Mouse (Mus musculus): ENCODE results near the gene Gm9611. TPM values are rescaled to one million over a fixed set of nuclear protein-coding genes. Genes with fewer than 3 reads are reported as not detected.
"Not testable (repeated sequence)": the region's sequence is repeated elsewhere in the genome, so short reads cannot be mapped to it uniquely, and the experiment has no call there.

Gm9611 gene
- not detected in 2 replicates for polyA plus RNA-seq (2016; fragmentation: Nextera tagmentation; extraction: Ambion mirVana)

GRCm38 (mm10) chr14:42297258-42297657 lies at the start of gene Gm9611:
TSS of gene Gm9611 (minus strand) at chr14:42297358.
- 100% methylated on average over 1 of the region's 3 CpGs for WGBS
- H3K4me1 ChIP-seq (replicated peaks); H3K27ac ChIP-seq; H3K4me3 ChIP-seq; H3K27me3 ChIP-seq (ENCODE audit: insufficient read depth, poor library complexity, severe bottlenecking); H3K36me3 ChIP-seq; H3K9me3 ChIP-seq; DNase-seq (ENCODE audit: low spot score): not testable (repeated sequence)

GRCm38 (mm10) chr14:42309910-42310309 lies 12.8 kb upstream of the Gm9611 start, which contains the start of gene Gm7995:
TSS of gene Gm7995 (plus strand) at chr14:42310210.
- whole genome bisulfite sequencing = no CpG with 5 or more reads among the region's 1 CpGs

GRCm38 (mm10) chr14:42259948-42260347 lies 37.2 kb downstream of the Gm9611 start, which contains the start of gene Gm17026:
TSS of gene Gm17026 (minus strand) at chr14:42260048.
- not testable (repeated sequence) for H3K36me3 ChIP-seq; H3K4me3 ChIP-seq; H3K27ac ChIP-seq; H3K27me3 ChIP-seq (ENCODE audit: insufficient read depth, poor library complexity, severe bottlenecking); DNase-seq (ENCODE audit: low spot score); H3K4me1 ChIP-seq (replicated peaks); H3K9me3 ChIP-seq
- WGBS = 89% methylated on average over 1 of the region's 3 CpGs

More at GRCm38 (mm10) chr14:42309910-42310309, 12.8 kb upstream of the Gm9611 start, which contains the start of gene Gm7995:
- H3K9me3 ChIP-seq; H3K4me1 ChIP-seq (replicated peaks); H3K27ac ChIP-seq; H3K4me3 ChIP-seq; DNase-seq (ENCODE audit: low spot score); H3K27me3 ChIP-seq (ENCODE audit: insufficient read depth, poor library complexity, severe bottlenecking); H3K36me3 ChIP-seq: not testable (repeated sequence)

Other genes starting within 250 kb of the Gm9611 start
- not detected in 2 replicates for gene Gm7951, start 180.0 kb downstream of the Gm9611 start, polyA plus RNA-seq (2016; fragmentation: Nextera tagmentation; extraction: Ambion mirVana)
- gene Gm17027, start 134.7 kb downstream of the Gm9611 start, polyA plus RNA-seq (2016; fragmentation: Nextera tagmentation; extraction: Ambion mirVana) = not detected in 2 replicates
- gene Gm3573, start 106.6 kb downstream of the Gm9611 start, polyA plus RNA-seq (2016; fragmentation: Nextera tagmentation; extraction: Ambion mirVana) = not detected in 2 replicates
- not detected in 2 replicates for gene Gm17026, start 37.3 kb downstream of the Gm9611 start, polyA plus RNA-seq (2016; fragmentation: Nextera tagmentation; extraction: Ambion mirVana)
- gene Gm7995, start 12.9 kb upstream of the Gm9611 start, polyA plus RNA-seq (2016; fragmentation: Nextera tagmentation; extraction: Ambion mirVana) = not detected in 2 replicates
- not detected in 2 replicates for gene Gm8005, start 142.3 kb upstream of the Gm9611 start, polyA plus RNA-seq (2016; fragmentation: Nextera tagmentation; extraction: Ambion mirVana)
- not detected in 2 replicates for gene Gm8011, start 166.5 kb upstream of the Gm9611 start, polyA plus RNA-seq (2016; fragmentation: Nextera tagmentation; extraction: Ambion mirVana)
- not detected in 2 replicates for gene Gm8020, start 205.0 kb upstream of the Gm9611 start, polyA plus RNA-seq (2016; fragmentation: Nextera tagmentation; extraction: Ambion mirVana)
- not detected in 2 replicates for gene Gm8024, start 226.9 kb upstream of the Gm9611 start, polyA plus RNA-seq (2016; fragmentation: Nextera tagmentation; extraction: Ambion mirVana)